Mouse (Mus musculus) CD8-positive naive resting alpha-beta T cell, adult 2 months (primary cell): ENCODE data around the gene Bub1b.
"Not testable (repeated sequence)": the region's sequence is repeated elsewhere in the genome, so short reads cannot be mapped to it uniquely, and the experiment has no call there.

ENCODE experiments used
- DNase-seq, 2 experiments: peaks; one replicate each; pipeline ENCODE4 v3.0.0; 2022; ENCODE audit warnings: low read depth in 2 of 2, low spot score in 2 of 2

The Bub1b gene

GRCm38 (mm10) chr2:118606976-118607375 is 9.0 kb downstream of the Bub1b start:
- no peak for DNase-seq

GRCm38 (mm10) chr2:118618013-118618412 is 20.0 kb downstream of the Bub1b start:
- no peak for DNase-seq

- DNase-seq = no peak
Observed at GRCm38 (mm10) chr2:118620101-118620500, 22.1 kb downstream of the Bub1b start.

- DNase-seq = no peak
Observed at GRCm38 (mm10) chr2:118620608-118621007, 22.6 kb downstream of the Bub1b start.

GRCm38 (mm10) chr2:118629276-118629675 is 31.3 kb downstream of the Bub1b start:
- no peak for DNase-seq

- no peak for DNase-seq
Observed at GRCm38 (mm10) chr2:118633441-118633840, 35.4 kb downstream of the Bub1b start.

- no peak for DNase-seq
Observed at GRCm38 (mm10) chr2:118637258-118637657, 39.2 kb downstream of the Bub1b start.

GRCm38 (mm10) chr2:118637888-118638526 is 40.0 kb downstream of the Bub1b start:
- peak; percentile 75 to 80 for DNase-seq

- no peak for DNase-seq
Observed at GRCm38 (mm10) chr2:118638686-118639085, 40.7 kb downstream of the Bub1b start.

GRCm38 (mm10) chr2:118641147-118641546 is 43.1 kb downstream of the Bub1b start:
- DNase-seq = no peak

GRCm38 (mm10) chr2:118642431-118642830 is 44.4 kb downstream of the Bub1b start:
- peak; percentile 63 to 70 for DNase-seq

- peak in 1 of 2 experiments; percentile 2 for DNase-seq
Observed at GRCm38 (mm10) chr2:118642942-118643341, 44.9 kb downstream of the Bub1b start.

GRCm38 (mm10) chr2:118646665-118647064 is 48.7 kb downstream of the Bub1b start:
- DNase-seq = no peak

- not testable (repeated sequence) for DNase-seq
Observed at GRCm38 (mm10) chr2:118650697-118651096, 52.7 kb downstream of the Bub1b start.

- DNase-seq = no peak
Observed at GRCm38 (mm10) chr2:118656688-118657281, 58.8 kb downstream of the Bub1b start.

- no peak for DNase-seq
Observed at GRCm38 (mm10) chr2:118658457-118658856, 60.4 kb downstream of the Bub1b start.

GRCm38 (mm10) chr2:118659077-118659476 is 61.1 kb downstream of the Bub1b start:
- DNase-seq = no peak

- no peak for DNase-seq
Observed at GRCm38 (mm10) chr2:118659493-118659892, 61.5 kb downstream of the Bub1b start.

- no peak for DNase-seq
Observed at GRCm38 (mm10) chr2:118659998-118660452, 62.0 kb downstream of the Bub1b start.

GRCm38 (mm10) chr2:118661891-118662290 is 63.9 kb downstream of the Bub1b start:
- no peak for DNase-seq

- peak; percentile 16 to 37 for DNase-seq
Observed at GRCm38 (mm10) chr2:118662902-118663803, 65.1 kb downstream of the Bub1b start, which contains the start of gene Pak6. TSS of gene Pak6 (plus strand) at chr2:118663303.
